Mouse (Mus musculus) kidney, embryonic 14.5 days (tissue): ENCODE results near the gene Spc24. TPM values are rescaled to one million over a fixed set of nuclear protein-coding genes. Genes with fewer than 3 reads are reported as not detected.

ENCODE experiments used
- ATAC-seq: fragments of 200-750 bp; cut with Nextera tagmentation; 2 replicates; pipeline ENCODE4 v1.8.0; 2017; ENCODE audit warnings: moderate number of reproducible peaks, mild to moderate bottlenecking, moderate TSS enrichment, moderate library complexity; ENCODE audit not compliant: low FRiP score, low TSS enrichment
- H3K27ac ChIP-seq: fragments of 300-500 bp; sonication (generic); 2 replicates; pipeline ENCODE4 v1.5.1; 2014; ENCODE audit warnings: low read depth, mild to moderate bottlenecking, low read length, moderate library complexity, mixed read lengths
- H3K27me3 ChIP-seq: fragments of 300-500 bp; sonication (generic); 2 replicates; pipeline ENCODE4 v1.6.1; 2014; ENCODE audit warnings: mild to moderate bottlenecking, low read length; ENCODE audit not compliant: control insufficient read depth, insufficient read depth
- H3K36me3 ChIP-seq: fragments of 300-500 bp; sonication (generic); 2 replicates; pipeline ENCODE4 v1.6.1; 2014; ENCODE audit warnings: low read length, mixed read lengths; ENCODE audit not compliant: control insufficient read depth, insufficient read depth
- H3K4me1 ChIP-seq: fragments of 300-500 bp; sonication (generic); 2 replicates; pipeline ENCODE4 v1.6.1; 2014; ENCODE audit warnings: low read length, mixed read lengths; ENCODE audit not compliant: control insufficient read depth, insufficient read depth
- H3K4me2 ChIP-seq: fragments of 300-500 bp; sonication (generic); replicated peaks from 2 replicates; pipeline ENCODE4 v1.6.1; 2014; ENCODE audit warnings: low read depth, mild to moderate bottlenecking, low read length
- H3K4me3 ChIP-seq: fragments of 300-500 bp; sonication (generic); 2 replicates; pipeline ENCODE4 v1.5.1; 2014; ENCODE audit warnings: mild to moderate bottlenecking, low read length
- H3K9ac ChIP-seq: fragments of 300-500 bp; sonication (generic); 2 replicates; pipeline ENCODE4 v1.6.1; 2014; ENCODE audit warnings: low read depth, mild to moderate bottlenecking, low read length, moderate library complexity
- H3K9me3 ChIP-seq: fragments of 300-500 bp; sonication (generic); 2 replicates; pipeline ENCODE4 v1.6.1; 2016; ENCODE audit warnings: low read length; ENCODE audit not compliant: control insufficient read depth
- WGBS: fragments of 180-500 bp; shearing (Covaris S2); extraction: QIAGEN DNeasy Blood & Tissue Kit; methylation state at CpG from one replicate; pipeline ENCODE4 v1.1.7; 2014; 5-methylcytosine and 5-hydroxymethylcytosine counted together
- polyA plus RNA-seq: library from polyadenylated mRNA; unstranded; fragments of >200 nt; fragmentation: Nextera tagmentation; extraction: Ambion mirVana; gene quantifications from 2 replicates; pipeline ENCODE4 v1.2.1, GENCODE M21; 2014

The Spc24 gene
- polyA plus RNA-seq: 139 and 150 TPM in 2 replicates

DNA sequence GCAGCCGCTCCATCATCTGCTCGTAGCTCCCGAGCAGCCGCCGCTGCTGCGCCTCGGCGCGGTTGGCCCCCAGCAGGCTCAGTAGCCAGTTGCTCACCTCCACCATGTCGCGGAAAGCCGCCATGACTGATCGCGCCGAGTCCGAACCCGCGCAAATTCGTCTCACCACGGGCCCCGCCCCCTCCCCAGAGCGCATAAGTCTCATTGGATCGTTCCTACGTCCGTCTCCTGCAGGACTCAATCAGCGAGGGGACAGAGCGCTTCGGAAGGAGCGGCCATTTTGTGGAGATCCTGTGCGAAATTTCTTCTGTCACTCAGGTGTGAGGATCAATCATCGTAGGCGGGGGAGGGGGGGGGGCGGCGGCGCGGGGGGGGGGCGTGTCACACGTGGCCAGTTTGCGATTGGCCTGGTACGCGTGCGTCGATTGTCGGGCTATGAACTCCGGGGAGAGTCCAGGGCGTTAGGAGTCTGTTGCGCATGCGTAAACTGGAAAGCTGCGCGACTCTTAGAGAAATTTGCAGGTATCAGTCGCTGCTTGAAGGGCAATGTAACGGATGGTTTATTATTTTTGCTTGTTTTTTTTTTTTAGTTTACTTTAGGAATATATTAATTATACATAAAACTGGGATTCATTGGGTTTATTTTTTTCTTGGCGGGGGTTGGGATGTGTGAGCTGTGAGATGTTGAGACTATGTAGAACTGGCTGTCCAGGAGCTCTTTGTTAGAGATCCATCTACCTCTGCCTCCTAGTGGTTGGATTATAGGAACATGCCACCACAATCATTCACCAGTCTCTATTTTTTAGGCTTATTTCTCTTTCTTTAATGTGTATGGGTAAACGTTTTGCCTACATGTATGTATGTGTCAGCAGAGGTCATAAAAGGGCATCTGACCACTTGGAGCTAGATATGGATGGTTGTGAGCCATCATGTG, at the start of gene Spc24:
Gene Spc24 (minus strand): TSS at position 149 of the 934 bp plus-strand sequence.
- peak within 1 kb of the TSS; percentile 57 for H3K4me3 ChIP-seq
- 1% methylated on average over 48 of the region's 54 CpGs for WGBS
- H3K27ac ChIP-seq: peak within 1 kb of the TSS; percentile 57
- no peaks in the 10 kb centered on the region for H3K9me3 ChIP-seq
- H3K4me1 ChIP-seq: peaks cover 6% of the 10 kb centered on the region; the same call in 1 of the 2 replicates
- peak within 1 kb of the TSS; percentile 65 for H3K9ac ChIP-seq
- no peaks in the 10 kb centered on the region for H3K27me3 ChIP-seq
- H3K4me2 ChIP-seq: peak within 1 kb of the TSS; percentile 83
- H3K36me3 ChIP-seq: peaks cover 20% of the 10 kb centered on the region
- peak; percentile 95 for ATAC-seq

DNA sequence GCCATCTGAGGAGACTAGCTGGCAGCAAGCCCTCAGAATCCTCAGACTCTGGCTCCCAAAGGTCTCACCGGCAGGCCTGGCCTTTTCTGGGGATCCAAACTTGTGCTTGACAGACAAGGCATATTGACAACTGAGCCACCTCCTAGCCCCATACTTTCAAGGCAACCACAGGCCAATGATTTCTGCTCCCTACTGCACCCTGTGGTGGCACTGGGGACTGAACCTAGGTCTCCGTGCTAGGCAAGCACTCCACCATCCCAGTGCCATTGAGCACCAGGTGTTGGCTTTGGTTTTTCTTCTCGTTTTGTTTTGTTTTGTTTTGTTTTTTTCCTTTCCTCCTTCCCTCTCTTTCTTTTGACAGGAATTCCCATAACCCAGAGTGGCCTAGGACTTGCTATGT, 48.5 kb upstream of the Spc24 start:
- Histone ChIP-seq H3K27ac (no peak overlapping the region), H3K36me3 (peaks cover 23% of the 10 kb centered on the region), H3K9ac (no peak overlapping the region), H3K9me3 (no peaks in the 10 kb centered on the region), H3K4me1 (no peaks in the 10 kb centered on the region), H3K4me2 (no peak overlapping the region), H3K27me3 (no peaks in the 10 kb centered on the region), H3K4me3 (no peak overlapping the region)
- no peak for ATAC-seq
- WGBS: 69% methylated on average over 3 of the region's 3 CpGs

GRCm38 (mm10) chr9:21806976-21807375, 46.9 kb upstream of the Spc24 start:
- Histone ChIP-seq H3K4me1 (no peaks in the 10 kb centered on the region), H3K4me3 (no peak overlapping the region), H3K27me3 (no peaks in the 10 kb centered on the region), H3K4me2 (no peak overlapping the region), H3K9ac (no peak overlapping the region), H3K36me3 (peaks cover 17% of the 10 kb centered on the region; the same call in 1 of the 2 replicates), H3K27ac (no peak overlapping the region), H3K9me3 (no peaks in the 10 kb centered on the region)
- ATAC-seq: no peak
- 62% methylated on average over 11 of the region's 11 CpGs for WGBS

- Histone ChIP-seq H3K4me1 (no peaks in the 10 kb centered on the region), H3K27me3 (no peaks in the 10 kb centered on the region), H3K9me3 (no peaks in the 10 kb centered on the region), H3K36me3 (peaks cover 17% of the 10 kb centered on the region; the same call in 1 of the 2 replicates), H3K4me3 (no peak overlapping the region), H3K9ac (no peak overlapping the region), H3K4me2 (no peak overlapping the region), H3K27ac (no peak overlapping the region)
- 69% methylated on average over 3 of the region's 3 CpGs for WGBS
- no peak for ATAC-seq
These were observed 46.3 kb upstream of the Spc24 start for GRCm38 (mm10) chr9:21806363-21806762.

DNA sequence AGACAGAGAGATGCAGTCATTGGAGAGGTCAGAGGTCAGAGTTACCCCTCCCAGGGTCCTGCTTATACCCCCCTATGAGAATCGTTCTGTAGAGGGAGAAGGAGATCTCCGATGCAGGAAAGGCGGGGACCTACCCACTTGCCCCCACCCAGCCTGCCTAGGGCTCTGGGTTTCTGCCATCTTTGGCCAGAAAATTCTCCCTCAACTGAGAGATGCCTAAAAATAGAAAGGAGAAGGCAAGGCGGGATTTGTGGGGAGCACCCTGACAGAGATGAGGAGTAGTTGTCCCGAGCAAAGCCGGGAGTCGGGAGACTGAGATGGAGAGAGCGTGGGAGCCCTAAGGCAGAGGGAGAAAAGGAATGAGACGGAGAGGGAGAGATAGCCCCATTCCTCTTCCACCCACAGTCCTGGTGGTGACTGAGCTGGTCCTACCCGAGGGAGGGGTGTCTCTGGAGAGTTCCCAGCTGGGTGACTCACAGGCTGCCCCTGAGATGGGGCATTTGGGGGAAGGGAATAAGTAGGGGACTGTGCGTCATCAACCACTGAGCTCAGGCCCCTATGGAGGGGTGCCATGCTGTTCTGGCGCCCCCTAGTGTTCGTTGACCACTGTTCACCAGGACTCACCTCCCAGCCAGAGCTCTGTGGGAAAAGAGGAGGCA, 44.0 kb upstream of the Spc24 start:
- Histone ChIP-seq H3K9me3 (no peaks in the 10 kb centered on the region), H3K9ac (no peak overlapping the region), H3K36me3 (peaks cover 12% of the 10 kb centered on the region; the same call in 1 of the 2 replicates), H3K27me3 (no peaks in the 10 kb centered on the region), H3K27ac (no peak overlapping the region; the same call in 1 of the 2 replicates), H3K4me3 (no peak overlapping the region), H3K4me2 (no peak overlapping the region), H3K4me1 (no peaks in the 10 kb centered on the region)
- WGBS: 48% methylated on average over 13 of the region's 13 CpGs
- peak; percentile 89 for ATAC-seq

- no peaks in the 10 kb centered on the region for H3K9me3 ChIP-seq
- no peak for ATAC-seq
- no peak overlapping the region for H3K9ac ChIP-seq
- peaks cover 12% of the 10 kb centered on the region; the same call in 1 of the 2 replicates for H3K36me3 ChIP-seq
- H3K4me2 ChIP-seq: no peak overlapping the region
- WGBS: 90% methylated on average over 7 of the region's 7 CpGs
- H3K4me1 ChIP-seq: peaks cover 8% of the 10 kb centered on the region; the same call in 1 of the 2 replicates
- no peak overlapping the region for H3K4me3 ChIP-seq
- no peaks in the 10 kb centered on the region for H3K27me3 ChIP-seq
- no peak overlapping the region for H3K27ac ChIP-seq
These were observed 41.5 kb upstream of the Spc24 start for GRCm38 (mm10) chr9:21801591-21801990.

DNA sequence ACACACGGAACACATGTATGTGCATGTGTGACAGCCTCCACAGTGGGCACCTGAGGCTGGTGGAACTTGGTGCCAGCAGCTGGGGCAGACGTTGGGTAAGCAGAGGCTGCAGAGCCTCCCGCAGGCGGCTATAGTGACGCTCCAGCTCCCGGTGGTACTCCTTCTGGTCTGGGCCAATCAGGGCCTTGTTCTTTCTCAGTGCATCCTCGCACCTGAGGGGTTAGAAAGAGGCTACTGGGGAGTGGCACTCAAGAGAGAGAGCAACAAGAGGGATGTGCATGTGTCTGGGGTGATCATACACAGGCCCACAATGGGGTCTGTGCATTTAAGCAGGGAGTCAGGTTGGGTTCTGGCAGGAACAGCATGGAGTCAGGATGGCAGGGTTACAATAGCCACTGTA, 41.0 kb upstream of the Spc24 start:
- 87% methylated on average over 7 of the region's 7 CpGs for WGBS
- no peak for ATAC-seq

GRCm38 (mm10) chr9:21799010-21799350, 38.9 kb upstream of the Spc24 start:
- H3K4me1 ChIP-seq: peaks cover 20% of the 10 kb centered on the region
- peaks cover 28% of the 10 kb centered on the region for H3K36me3 ChIP-seq
- peak overlapping the region; percentile 88 for H3K4me3 ChIP-seq
- no peak for ATAC-seq
- no peak overlapping the region for H3K27ac ChIP-seq
- WGBS: 50% methylated on average over 3 of the region's 3 CpGs
- no peaks in the 10 kb centered on the region for H3K27me3 ChIP-seq
- peak overlapping the region; percentile 63 for H3K4me2 ChIP-seq
- peak overlapping the region; percentile 89; the same call in 1 of the 2 replicates for H3K9ac ChIP-seq
- H3K9me3 ChIP-seq: no peaks in the 10 kb centered on the region

More for the DNA sequence above, 41.0 kb upstream of the Spc24 start:
- peaks cover 12% of the 10 kb centered on the region for H3K4me1 ChIP-seq
- H3K27me3 ChIP-seq: no peaks in the 10 kb centered on the region
- no peak overlapping the region for H3K27ac ChIP-seq
- H3K9ac ChIP-seq: no peak overlapping the region
- no peak overlapping the region for H3K4me3 ChIP-seq
- H3K36me3 ChIP-seq: peaks cover 12% of the 10 kb centered on the region; the same call in 1 of the 2 replicates
- H3K9me3 ChIP-seq: no peaks in the 10 kb centered on the region
- H3K4me2 ChIP-seq: no peak overlapping the region
